Mouse (Mus musculus) layer of hippocampus, adult 8-10 months (tissue): ENCODE measurements around the gene Lrrc7. TPM values are rescaled to one million over a fixed set of nuclear protein-coding genes. Genes with fewer than 3 reads are reported as not detected.

Experiments
- DNase-seq, 2 experiments: peaks; one replicate each; pipeline ENCODE4 v3.0.0; 2022; ENCODE audit warnings: low spot score in 2 of 2
- total RNA-seq, 4 experiments: library from RNA; stranded (reverse); gene quantifications; 2 replicates each; pipeline ENCODE4 v1.2.4; 2022

Gene Lrrc7
- total RNA-seq, 4 experiments from 2014 or later, result 96.6 to 121 (median 109) TPM

- no peak for DNase-seq
Observed at GRCm38 (mm10) chr3:158369169-158369568, 192.9 kb downstream of the Lrrc7 start.

GRCm38 (mm10) chr3:158365801-158366200 is 196.2 kb downstream of the Lrrc7 start:
- DNase-seq, result no peak

- no peak for DNase-seq
Observed at GRCm38 (mm10) chr3:158362091-158362490, 199.9 kb downstream of the Lrrc7 start.

- DNase-seq, result no peak
Observed at GRCm38 (mm10) chr3:158356706-158357105, 205.3 kb downstream of the Lrrc7 start.

GRCm38 (mm10) chr3:158356194-158356593 is 205.8 kb downstream of the Lrrc7 start:
- no peak for DNase-seq

- no peak for DNase-seq
Observed at GRCm38 (mm10) chr3:158340808-158341207, 221.2 kb downstream of the Lrrc7 start.

- DNase-seq, result no peak
Observed at GRCm38 (mm10) chr3:158330085-158330484, 231.9 kb downstream of the Lrrc7 start.

- no peak for DNase-seq
Observed at GRCm38 (mm10) chr3:158310391-158310790, 251.6 kb downstream of the Lrrc7 start.

GRCm38 (mm10) chr3:158307415-158307814 is 254.6 kb downstream of the Lrrc7 start:
- no peak for DNase-seq

GRCm38 (mm10) chr3:158298732-158299131 is 263.3 kb downstream of the Lrrc7 start:
- no peak for DNase-seq

- peak in 1 of 2 experiments; percentile 20 for DNase-seq
Observed at GRCm38 (mm10) chr3:158295041-158295440, 267.0 kb downstream of the Lrrc7 start.

- DNase-seq, result no peak
Observed at GRCm38 (mm10) chr3:158284431-158284830, 277.6 kb downstream of the Lrrc7 start.

GRCm38 (mm10) chr3:158278631-158279030 is 283.4 kb downstream of the Lrrc7 start:
- DNase-seq, result no peak

GRCm38 (mm10) chr3:158272700-158273099 is 289.3 kb downstream of the Lrrc7 start:
- DNase-seq, result no peak

GRCm38 (mm10) chr3:158270887-158271286 is 291.1 kb downstream of the Lrrc7 start:
- no peak for DNase-seq

- DNase-seq, result no peak
Observed at GRCm38 (mm10) chr3:158252576-158252975, 309.4 kb downstream of the Lrrc7 start.

GRCm38 (mm10) chr3:158247672-158248071 is 314.3 kb downstream of the Lrrc7 start:
- DNase-seq, result no peak

GRCm38 (mm10) chr3:158210657-158211056 is 351.4 kb downstream of the Lrrc7 start:
- no peak for DNase-seq

- peak in 1 of 2 experiments; percentile 48 for DNase-seq
Observed at GRCm38 (mm10) chr3:158210026-158210425, 352.0 kb downstream of the Lrrc7 start.

- no peak for DNase-seq
Observed at GRCm38 (mm10) chr3:158207840-158208239, 354.2 kb downstream of the Lrrc7 start.

GRCm38 (mm10) chr3:158202776-158203175 is 359.2 kb downstream of the Lrrc7 start:
- DNase-seq, result no peak

- DNase-seq, result no peak
Observed at GRCm38 (mm10) chr3:158195426-158195825, 366.6 kb downstream of the Lrrc7 start.

- DNase-seq, result no peak
Observed at GRCm38 (mm10) chr3:158193229-158193628, 368.8 kb downstream of the Lrrc7 start.
